Mouse (Mus musculus): Measurements from ENCODE around the gene Slc51b. TPM values are rescaled to one million over a fixed set of nuclear protein-coding genes. Genes with fewer than 3 reads are reported as not detected.

Slc51b gene
- polyA plus RNA-seq, 1 experiment from 2014 or later: not detected

DNA sequence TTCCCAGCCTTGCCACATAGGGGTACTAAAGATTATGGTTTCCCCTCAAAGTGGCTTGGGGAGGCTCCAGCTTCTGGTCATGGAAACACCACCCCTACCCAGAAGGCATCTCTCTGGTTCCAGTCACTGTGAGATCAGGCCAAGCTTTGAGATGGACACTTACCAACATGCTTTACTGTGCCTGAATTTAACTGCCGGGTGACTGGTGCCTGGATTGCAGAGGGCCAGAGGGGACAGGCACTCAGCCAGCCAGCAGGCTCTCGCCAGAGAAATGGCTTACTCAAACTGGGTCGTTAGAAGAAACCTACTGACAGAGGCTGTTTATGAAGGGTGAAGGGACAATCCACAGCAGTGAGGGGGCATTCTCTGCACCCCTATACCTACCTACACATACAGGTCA, 38.5 kb downstream of the Slc51b start:
- Histone ChIP-seq H3K4me1 (replicated peaks; ENCODE audit: control insufficient read depth, insufficient read depth, low read length) (no peaks in the 10 kb centered on the region), H3K9me3 (ENCODE audit: control insufficient read depth, low read length) (no peaks in the 10 kb centered on the region), H3K4me2 (ENCODE audit: low read length) (no peak overlapping the region), H3K27ac (ENCODE audit: low read length) (no peak overlapping the region), H3K4me3 (replicated peaks; ENCODE audit: low read length) (no peak overlapping the region), H3K36me3 (ENCODE audit: control insufficient read depth, insufficient read depth) (no peaks in the 10 kb centered on the region), H3K27me3 (replicated peaks; ENCODE audit: control insufficient read depth, insufficient read depth, low read length) (no peaks in the 10 kb centered on the region; the same call in 1 of the 2 replicates), H3K9ac (replicated peaks; ENCODE audit: low read depth, low read length) (no peak overlapping the region)
- no peak for ATAC-seq
- 50% methylated on average over 3 of the region's 3 CpGs for WGBS

DNA sequence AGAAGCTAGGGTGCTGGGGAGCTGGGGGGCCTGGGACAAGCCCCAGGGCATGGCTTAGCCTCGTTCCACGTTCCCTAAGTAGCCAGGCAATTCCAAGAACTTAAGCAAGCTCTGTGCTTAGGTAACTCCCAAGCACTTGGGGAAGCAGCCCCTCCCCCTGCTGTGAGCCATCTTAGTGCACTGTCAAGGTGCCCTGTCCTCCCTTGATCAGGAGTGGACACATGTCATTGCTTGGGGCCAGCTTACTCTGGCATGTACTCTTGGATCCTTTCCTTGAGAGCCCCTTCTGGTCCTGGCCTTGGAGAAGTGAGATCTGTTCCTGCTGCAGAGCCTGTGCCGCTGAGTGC, 40.0 kb downstream of the Slc51b start:
- H3K9me3 ChIP-seq (ENCODE audit: control insufficient read depth, low read length): no peaks in the 10 kb centered on the region
- no peaks in the 10 kb centered on the region for H3K36me3 ChIP-seq (ENCODE audit: control insufficient read depth, insufficient read depth)
- no peak overlapping the region for H3K9ac ChIP-seq (replicated peaks; ENCODE audit: low read depth, low read length)
- H3K27me3 ChIP-seq (replicated peaks; ENCODE audit: control insufficient read depth, insufficient read depth, low read length): no peaks in the 10 kb centered on the region
- 57% methylated on average over 3 of the region's 3 CpGs for WGBS
- no peaks in the 10 kb centered on the region for H3K4me1 ChIP-seq (replicated peaks; ENCODE audit: control insufficient read depth, insufficient read depth, low read length)
- H3K4me2 ChIP-seq (ENCODE audit: low read length): no peak overlapping the region
- no peak overlapping the region for H3K27ac ChIP-seq (ENCODE audit: low read length)
- no peak overlapping the region for H3K4me3 ChIP-seq (replicated peaks; ENCODE audit: low read length)
- no peak for ATAC-seq

DNA sequence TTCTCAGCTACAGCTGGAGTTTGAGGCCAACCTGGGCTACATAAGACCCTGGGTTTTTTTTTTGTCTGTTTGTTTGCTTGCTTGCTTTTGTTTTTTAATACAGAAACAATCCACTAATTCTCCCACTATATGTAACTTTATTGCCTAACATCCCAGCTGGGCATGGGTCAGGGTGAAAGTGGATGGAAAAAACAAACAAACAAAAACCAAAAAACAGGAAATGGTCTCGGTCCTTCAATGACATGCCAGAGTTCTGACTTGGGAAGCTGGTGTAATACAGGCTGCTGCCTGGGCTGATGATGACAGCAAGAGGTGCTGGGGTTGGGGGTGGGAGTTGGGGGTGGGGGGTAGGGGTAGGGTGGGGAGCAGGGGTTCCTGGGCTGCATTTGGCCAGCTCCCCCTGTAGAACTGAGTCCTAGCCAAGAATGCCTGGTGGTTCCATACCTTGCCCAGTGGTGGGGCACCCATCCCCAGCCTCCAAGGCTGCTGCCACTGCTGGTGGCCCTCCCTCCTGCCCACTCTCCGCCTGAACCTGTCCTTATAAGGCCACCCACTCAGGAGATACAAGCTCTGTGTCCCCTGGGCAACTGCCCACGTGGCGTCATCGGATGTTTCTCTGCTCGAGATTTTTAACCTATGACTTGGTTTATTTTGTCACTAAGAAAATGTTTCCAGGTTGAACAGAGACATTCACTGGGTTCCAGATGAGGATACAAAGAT, 40.6 kb downstream of the Slc51b start:
- no peak for ATAC-seq
- no peaks in the 10 kb centered on the region for H3K27me3 ChIP-seq (replicated peaks; ENCODE audit: control insufficient read depth, insufficient read depth, low read length)
- WGBS: 73% methylated on average over 6 of the region's 6 CpGs

DNA sequence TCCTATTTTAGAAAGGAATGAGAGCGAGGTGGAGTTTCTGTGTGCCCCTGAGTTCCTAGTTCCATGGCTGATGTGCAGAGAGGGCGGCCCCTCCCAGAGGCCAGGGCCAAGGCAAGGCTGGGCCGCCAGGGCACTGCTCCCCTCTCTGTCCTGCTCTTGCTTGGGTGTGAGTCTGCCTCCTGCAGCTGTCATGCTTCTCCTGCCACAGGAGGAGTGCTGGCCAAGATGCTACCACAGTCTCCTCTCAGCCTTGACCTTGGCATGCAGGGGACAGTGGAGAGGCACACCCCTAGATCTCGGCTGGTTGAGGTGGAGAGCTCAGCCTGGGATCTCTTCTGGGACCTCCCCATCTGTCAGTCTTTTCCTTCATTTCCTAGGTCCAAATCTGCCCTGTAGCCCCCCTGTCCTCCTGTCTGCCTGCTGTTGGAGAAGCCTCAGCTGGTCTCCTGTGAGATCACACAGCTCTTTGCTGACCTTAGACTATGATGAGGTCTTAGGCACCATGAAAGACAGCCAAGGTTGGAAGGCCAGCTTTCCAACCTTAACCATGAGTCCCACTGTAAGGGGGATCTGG, 41.7 kb downstream of the Slc51b start:
- H3K27me3 ChIP-seq (replicated peaks; ENCODE audit: control insufficient read depth, insufficient read depth, low read length): no peaks in the 10 kb centered on the region

More for the DNA sequence above, 40.6 kb downstream of the Slc51b start:
- Histone ChIP-seq H3K9ac (replicated peaks; ENCODE audit: low read depth, low read length) (no peak overlapping the region), H3K27ac (ENCODE audit: low read length) (no peak overlapping the region), H3K4me2 (ENCODE audit: low read length) (no peak overlapping the region), H3K4me1 (replicated peaks; ENCODE audit: control insufficient read depth, insufficient read depth, low read length) (no peaks in the 10 kb centered on the region), H3K4me3 (replicated peaks; ENCODE audit: low read length) (no peak overlapping the region), H3K36me3 (ENCODE audit: control insufficient read depth, insufficient read depth) (no peaks in the 10 kb centered on the region), H3K9me3 (ENCODE audit: control insufficient read depth, low read length) (no peaks in the 10 kb centered on the region)

GRCm38 (mm10) chr9:65375163-65375934, 47.4 kb downstream of the Slc51b start:
- Histone ChIP-seq H3K4me3 (replicated peaks; ENCODE audit: low read length) (no peak overlapping the region), H3K4me2 (ENCODE audit: low read length) (no peak overlapping the region), H3K36me3 (ENCODE audit: control insufficient read depth, insufficient read depth) (no peaks in the 10 kb centered on the region), H3K9me3 (ENCODE audit: control insufficient read depth, low read length) (no peaks in the 10 kb centered on the region), H3K4me1 (replicated peaks; ENCODE audit: control insufficient read depth, insufficient read depth, low read length) (no peaks in the 10 kb centered on the region), H3K27me3 (replicated peaks; ENCODE audit: control insufficient read depth, insufficient read depth, low read length) (no peaks in the 10 kb centered on the region), H3K9ac (replicated peaks; ENCODE audit: low read depth, low read length) (no peak overlapping the region), H3K27ac (ENCODE audit: low read length) (no peak overlapping the region)
- ATAC-seq: no peak
- WGBS: 68% methylated on average over 9 of the region's 9 CpGs

More for the DNA sequence above, 41.7 kb downstream of the Slc51b start:
- Histone ChIP-seq H3K9ac (replicated peaks; ENCODE audit: low read depth, low read length) (no peak overlapping the region), H3K36me3 (ENCODE audit: control insufficient read depth, insufficient read depth) (no peaks in the 10 kb centered on the region), H3K4me1 (replicated peaks; ENCODE audit: control insufficient read depth, insufficient read depth, low read length) (no peaks in the 10 kb centered on the region), H3K27ac (ENCODE audit: low read length) (no peak overlapping the region), H3K4me2 (ENCODE audit: low read length) (no peak overlapping the region), H3K4me3 (replicated peaks; ENCODE audit: low read length) (no peak overlapping the region), H3K9me3 (ENCODE audit: control insufficient read depth, low read length) (no peaks in the 10 kb centered on the region)
- 78% methylated on average over 4 of the region's 4 CpGs for WGBS
- ATAC-seq: no peak

GRCm38 (mm10) chr9:65374468-65375162, 48.1 kb downstream of the Slc51b start:
- H3K4me3 ChIP-seq (replicated peaks; ENCODE audit: low read length): no peak overlapping the region
- H3K36me3 ChIP-seq (ENCODE audit: control insufficient read depth, insufficient read depth): no peaks in the 10 kb centered on the region
- no peak for ATAC-seq
- H3K4me2 ChIP-seq (ENCODE audit: low read length): no peak overlapping the region
- H3K27ac ChIP-seq (ENCODE audit: low read length): no peak overlapping the region
- H3K9me3 ChIP-seq (ENCODE audit: control insufficient read depth, low read length): no peaks in the 10 kb centered on the region
- no peaks in the 10 kb centered on the region for H3K27me3 ChIP-seq (replicated peaks; ENCODE audit: control insufficient read depth, insufficient read depth, low read length)
- no peak overlapping the region for H3K9ac ChIP-seq (replicated peaks; ENCODE audit: low read depth, low read length)
- 80% methylated on average over 5 of the region's 5 CpGs for WGBS
- no peaks in the 10 kb centered on the region for H3K4me1 ChIP-seq (replicated peaks; ENCODE audit: control insufficient read depth, insufficient read depth, low read length)

DNA sequence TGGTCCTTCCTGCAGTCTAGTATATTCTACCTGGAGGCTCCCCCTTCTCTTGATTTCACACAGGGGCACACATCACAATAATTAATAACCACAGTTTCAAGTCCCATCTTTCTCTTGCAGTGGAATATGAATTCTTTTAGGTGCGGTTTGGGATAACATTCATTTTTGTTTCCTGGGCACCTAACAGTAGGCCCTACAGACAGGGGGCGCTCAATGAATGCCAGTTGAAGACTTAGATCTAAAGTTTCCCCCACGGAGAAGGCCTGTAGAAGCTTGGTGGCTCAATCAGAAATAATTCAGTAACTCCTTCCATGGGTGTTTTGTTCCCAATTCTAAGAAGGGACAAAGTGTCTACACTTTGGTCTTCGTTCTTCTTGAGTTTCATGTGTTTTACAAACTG, 50.3 kb downstream of the Slc51b start:
- Histone ChIP-seq H3K4me1 (replicated peaks; ENCODE audit: control insufficient read depth, insufficient read depth, low read length) (no peaks in the 10 kb centered on the region), H3K27me3 (replicated peaks; ENCODE audit: control insufficient read depth, insufficient read depth, low read length) (no peaks in the 10 kb centered on the region), H3K9ac (replicated peaks; ENCODE audit: low read depth, low read length) (no peak overlapping the region), H3K36me3 (ENCODE audit: control insufficient read depth, insufficient read depth) (no peaks in the 10 kb centered on the region), H3K27ac (ENCODE audit: low read length) (no peak overlapping the region), H3K4me2 (ENCODE audit: low read length) (no peak overlapping the region), H3K4me3 (replicated peaks; ENCODE audit: low read length) (no peak overlapping the region), H3K9me3 (ENCODE audit: control insufficient read depth, low read length) (no peaks in the 10 kb centered on the region)
- 69% methylated on average over 4 of the region's 4 CpGs for WGBS
- ATAC-seq: no peak

DNA sequence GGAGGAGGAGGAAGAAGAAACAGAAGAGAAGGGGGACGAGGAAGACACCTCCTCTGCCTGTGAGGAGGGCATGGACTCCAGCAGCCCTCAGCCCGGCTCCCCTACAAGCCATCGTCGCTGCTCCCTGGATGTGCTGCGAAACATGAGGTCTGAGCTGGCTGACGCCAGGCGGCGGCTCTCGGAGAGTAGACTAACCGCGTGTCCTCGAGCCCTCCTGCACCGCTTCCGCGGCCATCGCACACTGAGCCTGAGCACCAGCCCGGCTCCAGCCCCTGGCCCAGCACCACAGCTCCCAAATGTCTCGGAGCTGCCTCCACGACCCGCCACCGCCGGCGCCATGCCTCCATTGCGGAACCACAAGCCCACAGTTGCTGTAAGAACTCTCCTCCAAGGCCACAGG, 51.0 kb downstream of the Slc51b start:
- no peaks in the 10 kb centered on the region for H3K9me3 ChIP-seq (ENCODE audit: control insufficient read depth, low read length)
- 79% methylated on average over 24 of the region's 24 CpGs for WGBS
- H3K4me2 ChIP-seq (ENCODE audit: low read length): no peak overlapping the region
- no peak overlapping the region for H3K9ac ChIP-seq (replicated peaks; ENCODE audit: low read depth, low read length)
- no peak overlapping the region for H3K27ac ChIP-seq (ENCODE audit: low read length)
- H3K4me1 ChIP-seq (replicated peaks; ENCODE audit: control insufficient read depth, insufficient read depth, low read length): no peaks in the 10 kb centered on the region
- H3K27me3 ChIP-seq (replicated peaks; ENCODE audit: control insufficient read depth, insufficient read depth, low read length): no peaks in the 10 kb centered on the region
- H3K4me3 ChIP-seq (replicated peaks; ENCODE audit: low read length): no peak overlapping the region
- no peak for ATAC-seq
- no peaks in the 10 kb centered on the region for H3K36me3 ChIP-seq (ENCODE audit: control insufficient read depth, insufficient read depth)

- Histone ChIP-seq H3K4me2 (ENCODE audit: low read length) (no peak overlapping the region), H3K9ac (replicated peaks; ENCODE audit: low read depth, low read length) (no peak overlapping the region), H3K27me3 (replicated peaks; ENCODE audit: control insufficient read depth, insufficient read depth, low read length) (no peaks in the 10 kb centered on the region), H3K4me3 (replicated peaks; ENCODE audit: low read length) (no peak overlapping the region), H3K36me3 (ENCODE audit: control insufficient read depth, insufficient read depth) (peaks cover 4% of the 10 kb centered on the region; the same call in 1 of the 2 replicates), H3K27ac (ENCODE audit: low read length) (no peak overlapping the region), H3K4me1 (replicated peaks; ENCODE audit: control insufficient read depth, insufficient read depth, low read length) (no peaks in the 10 kb centered on the region), H3K9me3 (ENCODE audit: control insufficient read depth, low read length) (no peaks in the 10 kb centered on the region)
- no peak for ATAC-seq
- 89% methylated on average over 7 of the region's 7 CpGs for WGBS
These were observed 57.0 kb downstream of the Slc51b start for GRCm38 (mm10) chr9:65365721-65366120.

Measured in forebrain, embryonic 16.5 days (tissue).